Mouse (Mus musculus) C2C12 (cell line): ENCODE measurements at regions not wholly inside any gene's neighbourhood (a gene's known extent, or its start where the extent isn't known, plus 50 kb on each side); places are given as distances from the start of the nearest gene placed in this dataset.

Experiments used
- CEBPB ChIP-seq: IDR thresholded peaks from one replicate; pipeline ENCODE4 v1.6.1; 2011; ENCODE audit warnings: low read depth, mild to moderate bottlenecking, control low read depth, moderate library complexity
- CTCF ChIP-seq: IDR thresholded peaks from one replicate; pipeline ENCODE4 v1.5.1; 2011; ENCODE audit not compliant: control insufficient read depth, insufficient read depth, insufficient read length
- FOSL1 ChIP-seq: IDR thresholded peaks from one replicate; pipeline ENCODE4 v1.8.0; 2011; ENCODE audit warnings: mild to moderate bottlenecking, low read length; ENCODE audit not compliant: poor library complexity, insufficient read depth, severe bottlenecking
- MAX ChIP-seq: IDR thresholded peaks from one replicate; pipeline ENCODE4 v1.6.1; 2011; ENCODE audit warnings: mild to moderate bottlenecking, control low read depth
- MYOD1 ChIP-seq: IDR thresholded peaks from one replicate; pipeline ENCODE4 v1.6.1; 2011; ENCODE audit warnings: low read depth; ENCODE audit not compliant: control insufficient read depth, insufficient read length
- MYOG ChIP-seq: IDR thresholded peaks from one replicate; pipeline ENCODE4 v1.6.1; 2011; ENCODE audit not compliant: control insufficient read depth, insufficient read length; ENCODE audit errors: extremely low read depth
- USF1 ChIP-seq: IDR thresholded peaks from one replicate; pipeline ENCODE4 v1.6.1; 2011; ENCODE audit warnings: low read depth, mild to moderate bottlenecking, control low read depth, moderate library complexity

DNA sequence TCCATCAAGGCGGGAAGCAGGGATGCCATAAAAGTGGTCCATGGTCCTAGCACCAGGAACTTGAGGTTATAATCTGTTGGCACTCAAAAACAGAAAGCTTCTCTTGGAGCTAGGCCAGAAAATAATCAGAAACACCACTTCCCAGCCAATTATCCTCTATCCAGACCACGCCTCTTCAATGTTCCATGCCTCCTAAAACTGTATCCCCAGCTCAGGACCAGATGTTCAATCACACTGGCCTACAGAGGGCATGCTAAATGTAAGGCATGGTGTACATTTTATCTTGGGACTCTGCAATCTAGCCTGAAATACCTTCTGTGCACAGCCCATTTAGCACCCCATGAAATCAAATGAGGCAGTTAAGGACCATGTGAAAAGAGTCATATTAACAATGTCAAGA is 418.4 kb upstream of the Gm11114 start:
- TF ChIP-seq CTCF (no peak), USF1 (no peak), FOSL1 (no peak), MYOD1 (no peak), MAX (no peak), MYOG (no peak), CEBPB (no peak)
